ENCODE assay signal across 12 mouse cellular contexts in genomic region chr10:55813966-55814365, GRCm38 (mm10).
A peak's percentile ranks its signal among the peaks of the same experiment; 100 is the strongest.
DNase-seq lines count a peak whose midpoint lies in the region; ATAC-seq and TF ChIP-seq lines count a peak whose summit lies in the region.
"Had no signal": no experiment of that assay in that cellular context is flagged by ENCODE, and none has a peak within 500 bp of the region (broad histone marks: within the 10 kb centered on the region; RNA-seq: fewer than 3 reads in every experiment).

No protein-coding gene starts in this region.

- no peaks in the 10 kb centered on the region for H3K27me3 ChIP-seq in liver, postnatal 0 days (ENCODE audit: insufficient read depth, low read length)
- H3K27me3 ChIP-seq in limb, embryonic 14.5 days (ENCODE audit: control insufficient read depth, insufficient read depth, low read length): no peaks in the 10 kb centered on the region
- H3K27me3 ChIP-seq: heart, embryonic 15.5 days had no signal

- TF ChIP-seq CTCF in liver, postnatal 0 days (IDR thresholded peaks at IDR 0.05; ENCODE audit: low read depth): no peak

- WGBS in liver, postnatal 0 days (ENCODE audit: insufficient replicate concordance): 62% methylated on average over 2 of the region's 2 CpGs
- 72% methylated on average over 2 of the region's 2 CpGs for whole genome bisulfite sequencing in limb, embryonic 14.5 days

- no peaks in the 10 kb centered on the region for H3K9me3 ChIP-seq in liver, postnatal 0 days (ENCODE audit: low read length)
- H3K9me3 ChIP-seq in limb, embryonic 14.5 days (ENCODE audit: control insufficient read depth, low read length): no peaks in the 10 kb centered on the region
- H3K9me3 ChIP-seq: heart, embryonic 15.5 days had no signal

- H3K4me2 ChIP-seq in liver, postnatal 0 days (ENCODE audit: low read depth, low read length): no peak overlapping the region
- no peak overlapping the region for H3K4me2 ChIP-seq in limb, embryonic 14.5 days (replicated peaks; ENCODE audit: low read depth, low read length, severe bottlenecking)
- H3K4me2 ChIP-seq: heart, embryonic 15.5 days had no signal

- peak; percentile 14 for DNase-seq in adrenal gland, postnatal 10 days
- no peak for DNase-seq in adrenal gland, postnatal 25 days
- peak; percentile 4 for DNase-seq in liver
- DNase-seq in liver, postnatal 0 days: no peak
- peak; percentile 2 for DNase-seq in adipocyte (ENCODE audit: low spot score)
- DNase-seq in limb, embryonic 14.5 days (ENCODE audit: low spot score): peak; percentile 73
- DNase-seq in left cerebral cortex, postnatal 36 days (ENCODE audit: low spot score in 2 of 2): no peak
- DNase-seq: cerebellum, adult 9-11 months; gastrocnemius, postnatal 25 days; layer of hippocampus, postnatal 36 days had no signal

- no peak overlapping the region for H3K27ac ChIP-seq in liver, postnatal 0 days (ENCODE audit: low read depth)
- H3K27ac ChIP-seq in limb, embryonic 14.5 days (replicated peaks; ENCODE audit: low read depth, low read length): no peak overlapping the region
- H3K27ac ChIP-seq: heart, embryonic 15.5 days had no signal

- no peak overlapping the region for H3K4me3 ChIP-seq in liver, postnatal 0 days (ENCODE audit: low read depth, low read length)
- H3K4me3 ChIP-seq in limb, embryonic 14.5 days (replicated peaks; ENCODE audit: low read length): no peak overlapping the region
- H3K4me3 ChIP-seq: heart, embryonic 15.5 days had no signal

- intact Hi-C loops in left cerebral cortex, postnatal 36 days (cut with DNase I): no loop called here

- H3K36me3 ChIP-seq in liver, postnatal 0 days (replicated peaks; ENCODE audit: insufficient read depth, low read length): no peaks in the 10 kb centered on the region
- H3K36me3 ChIP-seq in limb, embryonic 14.5 days (ENCODE audit: control insufficient read depth, insufficient read depth, low read length): no peaks in the 10 kb centered on the region
- H3K36me3 ChIP-seq: heart, embryonic 15.5 days had no signal

- ATAC-seq in liver, postnatal 0 days: no peak
- no peak for ATAC-seq in limb, embryonic 14.5 days (ENCODE audit: low FRiP score, low read depth)
- no peak for ATAC-seq in frontal cortex, adult (ENCODE audit: low TSS enrichment)

- H3K9ac ChIP-seq in liver, postnatal 0 days (replicated peaks): no peak overlapping the region
- H3K9ac ChIP-seq in limb, embryonic 14.5 days (ENCODE audit: low read depth, low read length, severe bottlenecking): no peak overlapping the region
- H3K9ac ChIP-seq: heart, embryonic 15.5 days had no signal

- TF ChIP-seq EP300 in liver, postnatal 0 days (IDR thresholded peaks at IDR 0.05; ENCODE audit: low read depth): no peak

- TF ChIP-seq POLR2A in limb, embryonic 14.5 days (IDR thresholded peaks at IDR 0.05; ENCODE audit: borderline replicate concordance, extremely low read depth, insufficient read depth, insufficient read length): no peak

- no peaks in the 10 kb centered on the region for H3K4me1 ChIP-seq in liver, postnatal 0 days (ENCODE audit: insufficient read depth)
- no peaks in the 10 kb centered on the region for H3K4me1 ChIP-seq in limb, embryonic 14.5 days (ENCODE audit: control insufficient read depth, insufficient read depth, low read length)
- H3K4me1 ChIP-seq: heart, embryonic 15.5 days had no signal

Comparison
In these comparisons a context has a peak if more than half of its experiments do, and no peak if none do; other contexts are left out.
1. DNase-seq: peak in adrenal gland, postnatal 10 days (single experiment), liver (single experiment), adipocyte (single experiment) and limb, embryonic 14.5 days (single experiment); none in adrenal gland, postnatal 25 days (single experiment), liver, postnatal 0 days (single experiment) and left cerebral cortex, postnatal 36 days (0 of 2).